Mouse (Mus musculus): Measurements from ENCODE around the gene Ppfia4. TPM values are rescaled to one million over a fixed set of nuclear protein-coding genes. Genes with fewer than 3 reads are reported as not detected.

Gene Ppfia4
- total and polyA plus RNA-seq, 3 experiments = 0.30 to 5.4 (median 1.8) TPM

- Histone ChIP-seq H3K4me3 (replicated peaks in 1 of 3; ENCODE audit: low read depth in 2 of 3, low read length in 2 of 3, poor library complexity in 1 of 3) (no peak overlapping the region), H3K4me1 (ENCODE audit: control insufficient read depth in 1 of 2, insufficient read depth in 2 of 2) (peaks cover 0 to 17% of the 10 kb centered on the region in 2 experiments; a peak in 2 of 4 replicates), H3K36me3 (replicated peaks in 1 of 2; ENCODE audit: control insufficient read depth in 1 of 2, insufficient read depth in 1 of 2, low read length in 1 of 2) (no peaks in the 10 kb centered on the region), H3K9me3 (replicated peaks; ENCODE audit: low read length) (no peaks in the 10 kb centered on the region), H3K9ac (ENCODE audit: insufficient read depth, low read depth) (no peak overlapping the region), H3K4me2 (ENCODE audit: insufficient read depth, low read depth, poor library complexity, severe bottlenecking) (no peak overlapping the region), H3K27ac (ENCODE audit: insufficient read depth, low read depth) (no peak overlapping the region), H3K79me2 (replicated peaks; ENCODE audit: control insufficient read depth, extremely low read depth, insufficient read depth, poor library complexity, severe bottlenecking) (no peaks in the 10 kb centered on the region), H3K27me3 (replicated peaks) (no peaks in the 10 kb centered on the region)
- in situ Hi-C loops (cut with MboI; ENCODE audit: low pct_ligation_motif_present, low pct_unique_long_range_greater_than_20kb, low sequenced_read_pairs) = loop anchor here (25.0 kb wide), 1 partner anchor 398 kb away; the partner anchor contains the start of genes Optc and Prelp
- dilution Hi-C loops (cut with MboI; ENCODE audit: extremely low pct_ligation_motif_present, extremely low pct_unique_long_range_greater_than_20kb, low sequenced_read_pairs) = no loop called here
- TF ChIP-seq ZKSCAN1 (IDR thresholded peaks at IDR 0.05; ENCODE audit: borderline replicate concordance, low read depth, low read length) (no peak), ZMIZ1 (IDR thresholded peaks at IDR 0.05; ENCODE audit: low read depth, low read length) (no peak), BHLHE40 (IDR thresholded peaks at IDR 0.05; ENCODE audit: low read depth, low read length) (no peak), E2F4 (IDR thresholded peaks at IDR 0.05; ENCODE audit: insufficient replicate concordance, low read depth, low read length) (no peak), MXI1 (IDR thresholded peaks at IDR 0.05; ENCODE audit: low read depth, low read length) (no peak), GABPA (IDR thresholded peaks at IDR 0.05; ENCODE audit: insufficient replicate concordance, low read depth, low read length) (no peak), PAX5 (IDR thresholded peaks at IDR 0.05; ENCODE audit: low read length) (no peak), RCOR1 (conservative IDR thresholded peaks at IDR 0.05; ENCODE audit: low read depth, low read length) (no peak), ZC3H11A (IDR thresholded peaks at IDR 0.05; ENCODE audit: low read depth, low read length) (no peak), KAT2A (IDR thresholded peaks at IDR 0.05; ENCODE audit: insufficient replicate concordance, low read length) (no peak), ETS1 (conservative IDR thresholded peaks at IDR 0.05; ENCODE audit: low read depth, low read length) (no peak), TBP (conservative IDR thresholded peaks at IDR 0.05; ENCODE audit: low read depth, low read length) (no peak)
- DNase-seq (ENCODE audit: extremely low read depth) = no peak
Measured at GRCm38 (mm10) chr1:134310291-134310690, 22.4 kb downstream of the Ppfia4 start.

DNA sequence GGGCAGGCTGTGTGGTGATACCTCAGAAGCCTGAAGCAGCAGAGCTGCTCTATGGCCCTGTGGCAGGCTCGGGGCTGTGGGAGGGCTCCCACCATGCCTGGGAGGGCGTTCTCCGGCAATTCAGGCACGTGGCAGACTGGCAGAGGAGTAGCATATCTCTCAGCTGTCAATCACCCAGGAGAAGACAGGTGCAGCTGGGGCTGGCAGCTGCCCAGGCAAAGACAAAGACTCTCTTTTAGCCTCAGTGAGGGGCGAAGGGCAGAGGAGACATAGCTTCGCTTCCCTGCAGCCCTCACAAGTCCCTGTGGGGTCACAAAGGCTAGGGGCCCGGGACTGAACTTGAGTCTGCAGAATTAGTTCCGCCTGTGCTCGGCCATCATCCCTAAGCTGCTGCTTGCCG, 25.3 kb downstream of the Ppfia4 start:
- Histone ChIP-seq H3K27me3 (replicated peaks) (no peaks in the 10 kb centered on the region), H3K79me2 (replicated peaks; ENCODE audit: control insufficient read depth, extremely low read depth, insufficient read depth, poor library complexity, severe bottlenecking) (no peaks in the 10 kb centered on the region), H3K4me3 (replicated peaks in 1 of 3; ENCODE audit: low read depth in 2 of 3, low read length in 2 of 3, poor library complexity in 1 of 3) (no peak overlapping the region), H3K9me3 (replicated peaks; ENCODE audit: low read length) (no peaks in the 10 kb centered on the region), H3K4me2 (ENCODE audit: insufficient read depth, low read depth, poor library complexity, severe bottlenecking) (no peak overlapping the region), H3K27ac (ENCODE audit: insufficient read depth, low read depth) (no peak overlapping the region), H3K9ac (ENCODE audit: insufficient read depth, low read depth) (no peak overlapping the region), H3K36me3 (replicated peaks in 1 of 2; ENCODE audit: control insufficient read depth in 1 of 2, insufficient read depth in 1 of 2, low read length in 1 of 2) (no peaks in the 10 kb centered on the region), H3K4me1 (ENCODE audit: control insufficient read depth in 1 of 2, insufficient read depth in 2 of 2) (peaks cover 7 to 35% of the 10 kb centered on the region in 2 experiments)
- dilution Hi-C loops (cut with MboI; ENCODE audit: extremely low pct_ligation_motif_present, extremely low pct_unique_long_range_greater_than_20kb, low sequenced_read_pairs) (no loop called here), in situ Hi-C loops (cut with MboI; ENCODE audit: low pct_ligation_motif_present, low pct_unique_long_range_greater_than_20kb, low sequenced_read_pairs) (loop anchor here (25.0 kb wide), 1 partner anchor 395 kb away; the partner anchor contains the start of genes Optc and Prelp)
- TF ChIP-seq MAX (IDR thresholded peaks at IDR 0.05; ENCODE audit: low read length) = no peak
- no peak for TF ChIP-seq GABPA (IDR thresholded peaks at IDR 0.05; ENCODE audit: insufficient replicate concordance, low read depth, low read length)
- no peak for TF ChIP-seq UBTF (IDR thresholded peaks at IDR 0.05; ENCODE audit: low read depth, low read length)
- no peak for TF ChIP-seq USF2 (conservative IDR thresholded peaks at IDR 0.05; ENCODE audit: low read depth, low read length)
- no peak for TF ChIP-seq PAX5 (IDR thresholded peaks at IDR 0.05; ENCODE audit: low read length)
- TF ChIP-seq ELF1 (IDR thresholded peaks at IDR 0.05; ENCODE audit: low read depth, low read length) = no peak
- no peak for TF ChIP-seq ZMIZ1 (IDR thresholded peaks at IDR 0.05; ENCODE audit: low read depth, low read length)
- TF ChIP-seq E2F4 (IDR thresholded peaks at IDR 0.05; ENCODE audit: insufficient replicate concordance, low read depth, low read length) = no peak
- TF ChIP-seq ZC3H11A (IDR thresholded peaks at IDR 0.05; ENCODE audit: low read depth, low read length) = no peak
- no peak for DNase-seq (ENCODE audit: extremely low read depth)

Data from CH12.LX (cell line).